Mouse (Mus musculus) liver, embryonic 16.5 days (tissue): ENCODE measurements around the gene Zc3hav1. TPM values are rescaled to one million over a fixed set of nuclear protein-coding genes. Genes with fewer than 3 reads are reported as not detected.

Source experiments
- ATAC-seq: fragments of 200-750 bp; cut with Nextera tagmentation; 2 replicates; pipeline ENCODE4 v1.8.0; 2017; ENCODE audit warnings: low read depth, mild to moderate bottlenecking, moderate number of reproducible peaks, moderate library complexity
- H3K27ac ChIP-seq: fragments of 300-500 bp; sonication (generic); 2 replicates; pipeline ENCODE4 v1.5.1; 2014; ENCODE audit warnings: mild to moderate bottlenecking, low read length
- H3K27me3 ChIP-seq: fragments of 300-500 bp; sonication (generic); 2 replicates; pipeline ENCODE4 v1.6.1; 2014; ENCODE audit warnings: low read depth, low read length, mixed read lengths; ENCODE audit not compliant: control insufficient read depth, insufficient read depth
- H3K36me3 ChIP-seq: fragments of 300-500 bp; sonication (generic); 2 replicates; pipeline ENCODE4 v1.6.1; 2014; ENCODE audit warnings: mild to moderate bottlenecking; ENCODE audit not compliant: control insufficient read depth, insufficient read depth
- H3K4me1 ChIP-seq: fragments of 300-500 bp; sonication (generic); 2 replicates; pipeline ENCODE4 v1.6.1; 2014; ENCODE audit warnings: low read depth, low read length, mixed read lengths; ENCODE audit not compliant: control insufficient read depth
- H3K4me2 ChIP-seq: fragments of 300-500 bp; sonication (generic); 2 replicates; pipeline ENCODE4 v1.6.1; 2014; ENCODE audit warnings: low read depth, low read length, mixed read lengths
- H3K4me3 ChIP-seq: fragments of 300-500 bp; sonication (generic); 2 replicates; pipeline ENCODE4 v1.5.1; 2014; ENCODE audit warnings: low read depth, mild to moderate bottlenecking, low read length
- H3K9ac ChIP-seq: fragments of 300-500 bp; sonication (generic); 2 replicates; pipeline ENCODE4 v1.6.1; 2014; ENCODE audit warnings: low read depth, low read length
- H3K9me3 ChIP-seq: fragments of 300-500 bp; sonication (generic); replicated peaks from 2 replicates; pipeline ENCODE4 v1.6.1; 2016; ENCODE audit warnings: low read length; ENCODE audit not compliant: control insufficient read depth
- WGBS: fragments of 180-500 bp; shearing (Covaris S2); extraction: QIAGEN DNeasy Blood & Tissue Kit; methylation state at CpG from one replicate; pipeline ENCODE4 v1.1.7; 2014; ENCODE audit not compliant: insufficient replicate concordance; 5-methylcytosine and 5-hydroxymethylcytosine counted together
- polyA plus RNA-seq: library from polyadenylated mRNA; unstranded; fragments of >200 nt; fragmentation: Nextera tagmentation; extraction: Ambion mirVana; gene quantifications from 2 replicates; pipeline ENCODE4 v1.2.1, GENCODE M21; 2015

Zc3hav1 gene
- polyA plus RNA-seq, 1 experiment from 2014 or later = 22.3 TPM

DNA sequence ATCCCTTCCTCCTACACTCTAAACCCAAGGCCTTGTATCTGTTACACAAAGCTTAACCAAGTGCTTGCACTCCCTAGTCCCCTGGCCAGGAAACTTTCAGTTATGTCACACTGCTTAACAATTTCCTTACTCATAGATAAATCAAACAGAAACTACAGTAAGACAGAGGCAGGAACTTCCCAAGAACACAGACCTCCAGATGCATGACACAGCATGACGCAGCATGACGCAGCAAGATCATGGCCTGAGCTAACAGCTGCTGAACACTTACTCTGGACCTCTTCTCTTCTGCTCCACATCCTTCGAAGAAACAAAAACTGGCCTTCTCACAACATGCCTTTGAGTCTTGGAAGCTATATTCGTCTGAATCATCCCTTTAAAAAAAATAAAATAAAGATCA lies 38.4 kb downstream of the Zc3hav1 start:
- H3K36me3 ChIP-seq = peaks cover 90% of the 10 kb centered on the region
- WGBS = 71% methylated on average over 4 of the region's 4 CpGs

DNA sequence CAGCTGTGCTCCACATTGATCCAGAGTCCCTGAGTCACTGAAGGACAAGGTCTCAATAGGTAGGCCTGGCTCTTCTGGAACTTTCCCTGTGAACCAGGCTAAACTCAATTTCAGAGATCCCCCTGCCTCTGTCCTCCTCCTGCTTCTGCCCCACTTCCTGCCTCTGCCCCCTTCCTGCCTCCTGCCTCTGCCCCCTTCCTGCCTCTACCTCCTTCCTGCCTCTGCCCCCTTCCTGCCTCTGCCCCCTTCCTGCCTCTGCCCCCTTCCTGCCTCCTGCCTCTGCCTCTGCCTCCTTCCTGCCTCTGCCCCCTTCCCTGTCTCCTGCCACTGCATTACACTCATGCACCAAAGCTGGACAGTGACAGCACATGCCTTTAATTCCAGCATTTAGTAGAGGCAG lies 44.7 kb downstream of the Zc3hav1 start:
- peaks cover 92% of the 10 kb centered on the region for H3K36me3 ChIP-seq
- H3K9ac ChIP-seq = no peak overlapping the region
- ATAC-seq = no peak
- no peaks in the 10 kb centered on the region for H3K4me1 ChIP-seq
- H3K4me2 ChIP-seq = no peak overlapping the region
- no peak overlapping the region for H3K4me3 ChIP-seq
- no peaks in the 10 kb centered on the region for H3K9me3 ChIP-seq
- H3K27me3 ChIP-seq = no peaks in the 10 kb centered on the region
- H3K27ac ChIP-seq = no peak overlapping the region

More for the DNA sequence above, 38.4 kb downstream of the Zc3hav1 start:
- H3K4me1 ChIP-seq = peaks cover 17% of the 10 kb centered on the region
- H3K9ac ChIP-seq = peak overlapping the region; percentile 59
- H3K9me3 ChIP-seq = no peaks in the 10 kb centered on the region
- peak overlapping the region; percentile 67 for H3K4me2 ChIP-seq
- no peaks in the 10 kb centered on the region for H3K27me3 ChIP-seq
- H3K27ac ChIP-seq = peak overlapping the region; percentile 96
- H3K4me3 ChIP-seq = peak overlapping the region; percentile 43
- ATAC-seq = peak; percentile 90

DNA sequence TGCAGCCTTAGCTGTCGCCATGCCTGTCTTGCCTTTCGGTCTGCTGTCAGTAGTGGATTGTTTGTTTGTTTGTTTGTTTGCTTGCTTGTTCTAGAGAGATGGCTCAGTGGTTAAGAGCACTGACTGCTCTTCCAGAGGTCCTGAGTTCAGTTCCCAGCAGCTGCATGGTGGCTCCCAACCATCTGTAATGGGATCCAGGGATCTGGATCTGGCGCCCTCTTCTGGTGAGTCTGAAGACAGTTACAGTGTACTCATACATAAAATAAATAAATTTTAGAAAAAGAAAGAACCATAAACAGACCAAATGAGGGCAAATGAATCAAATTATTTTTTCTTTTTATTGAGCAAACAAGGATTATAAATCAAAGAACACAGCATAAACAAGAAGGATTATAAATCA lies 49.4 kb downstream of the Zc3hav1 start:
- H3K4me2 ChIP-seq = no peak overlapping the region
- H3K9me3 ChIP-seq = no peaks in the 10 kb centered on the region
- no peaks in the 10 kb centered on the region for H3K4me1 ChIP-seq
- ATAC-seq = no peak
- no peak overlapping the region for H3K4me3 ChIP-seq
- peaks cover 58% of the 10 kb centered on the region for H3K36me3 ChIP-seq
- H3K9ac ChIP-seq = no peak overlapping the region
- no peaks in the 10 kb centered on the region for H3K27me3 ChIP-seq
- H3K27ac ChIP-seq = no peak overlapping the region
- WGBS = 84% methylated on average over 3 of the region's 3 CpGs

DNA sequence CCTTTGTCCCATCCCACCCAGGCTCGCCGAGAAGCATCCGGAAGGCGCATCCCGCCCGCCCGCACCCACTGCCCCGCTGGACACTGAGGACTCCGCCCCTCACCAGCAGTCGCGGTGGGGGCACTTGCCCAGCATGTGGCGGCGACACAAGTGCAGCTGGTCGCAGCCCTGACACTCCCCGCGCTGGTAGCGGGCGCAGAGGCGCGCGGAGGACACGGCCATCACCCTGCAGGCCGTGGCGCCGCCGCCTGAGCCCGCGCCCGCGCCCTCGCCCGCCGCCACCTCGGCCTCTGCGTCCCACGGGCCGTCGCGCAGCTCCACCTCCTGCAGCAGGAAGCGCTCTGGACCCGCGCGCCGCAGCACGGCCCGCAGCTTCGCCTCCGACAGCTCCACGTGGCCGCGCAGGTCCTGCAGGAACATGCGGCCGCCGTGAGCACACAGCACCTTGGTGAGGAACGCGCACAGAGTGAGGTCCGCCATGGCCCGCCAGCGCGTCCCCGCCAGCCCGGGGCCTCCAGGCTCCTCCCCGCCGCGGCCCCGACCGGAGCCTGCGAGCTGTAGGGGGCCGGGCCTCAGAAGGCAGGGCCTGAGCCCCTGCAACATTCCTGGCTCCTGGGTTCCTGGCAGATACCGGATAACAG lies 55.5 kb downstream of the Zc3hav1 start, which contains the start of gene Zc3hav1l:
Gene Zc3hav1l, minus strand, starts transcription at position 499 of the 641 bp plus-strand sequence.
- no peaks in the 10 kb centered on the region for H3K9me3 ChIP-seq
- 0% methylated on average over 70 of the region's 70 CpGs for WGBS
- peak within 1 kb of the TSS; percentile 47; the same call in 1 of the 2 replicates for H3K27ac ChIP-seq
- H3K36me3 ChIP-seq = peaks cover 7% of the 10 kb centered on the region
- H3K4me1 ChIP-seq = peaks cover 13% of the 10 kb centered on the region
- H3K9ac ChIP-seq = peak within 1 kb of the TSS; percentile 74
- ATAC-seq = peak; percentile 90
- H3K4me2 ChIP-seq = peak within 1 kb of the TSS; percentile 84
- H3K4me3 ChIP-seq = peak within 1 kb of the TSS; percentile 75
- no peaks in the 10 kb centered on the region for H3K27me3 ChIP-seq

DNA sequence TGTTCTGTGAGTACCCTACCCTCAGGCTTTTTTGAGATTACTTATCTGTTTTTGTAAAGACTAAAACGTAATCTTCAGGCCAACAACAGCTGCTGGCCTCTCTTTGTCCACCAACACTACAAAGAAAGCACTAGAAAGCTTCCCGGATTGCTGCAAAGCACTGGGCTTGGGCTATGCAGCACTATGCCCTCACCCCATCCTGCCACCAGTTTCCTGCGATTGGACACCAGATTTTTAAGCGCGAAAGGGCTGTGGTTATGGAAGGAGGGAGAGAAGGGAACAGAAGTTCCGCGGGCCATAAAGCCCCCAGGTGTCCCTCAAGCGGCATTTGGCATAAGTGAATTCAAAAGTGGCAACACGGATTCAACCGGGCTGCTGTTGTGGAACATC lies 56.2 kb downstream of the Zc3hav1 start:
- ATAC-seq = no peak; the same call in 1 of the 2 replicates
- peaks cover 13% of the 10 kb centered on the region for H3K4me1 ChIP-seq
- peak overlapping the region; percentile 84 for H3K4me2 ChIP-seq
- peak overlapping the region; percentile 75 for H3K4me3 ChIP-seq
- peak overlapping the region; percentile 74 for H3K9ac ChIP-seq
- H3K27ac ChIP-seq = no peak overlapping the region
- H3K9me3 ChIP-seq = no peaks in the 10 kb centered on the region
- no peaks in the 10 kb centered on the region for H3K27me3 ChIP-seq
- peaks cover 5% of the 10 kb centered on the region for H3K36me3 ChIP-seq
- under 1% methylated on average over 10 of the region's 10 CpGs for WGBS

DNA sequence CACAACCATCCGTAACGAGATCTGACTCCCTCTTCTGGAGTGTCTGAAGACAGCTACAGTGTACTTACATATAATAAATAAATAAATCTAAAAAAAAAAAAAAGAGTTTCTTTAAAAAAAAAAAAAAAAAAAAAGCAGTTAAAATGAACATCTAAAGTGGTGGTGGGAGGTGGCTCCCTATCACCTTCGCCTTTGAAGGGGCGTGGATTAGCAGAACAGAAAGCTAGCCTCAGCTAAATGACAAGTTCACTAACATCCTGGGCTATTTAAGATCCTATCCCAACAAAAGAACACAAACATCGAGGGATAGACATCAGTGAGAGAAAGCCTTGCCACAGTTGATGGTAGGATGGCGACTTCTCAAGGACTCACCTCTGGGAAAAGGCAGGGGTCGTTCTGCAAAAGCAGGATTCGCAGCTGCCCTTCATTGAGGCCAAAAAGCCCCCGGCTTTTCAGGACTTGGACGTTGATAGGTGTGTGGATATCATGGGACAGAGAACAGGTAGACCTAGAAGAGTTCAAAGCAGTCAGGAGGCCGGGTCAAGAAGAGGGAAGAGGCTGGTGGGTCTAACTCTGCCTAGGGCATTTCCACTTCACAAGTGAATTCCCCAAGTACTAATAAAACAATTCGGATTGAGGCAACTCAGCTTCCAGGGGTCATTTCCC lies 56.7 kb downstream of the Zc3hav1 start:
- peak overlapping the region; percentile 74; the same call in 1 of the 2 replicates for H3K9ac ChIP-seq
- 52% methylated on average over 12 of the region's 12 CpGs for WGBS
- ATAC-seq = no peak
- H3K4me2 ChIP-seq = peak overlapping the region; percentile 84
- peaks cover 13% of the 10 kb centered on the region for H3K4me1 ChIP-seq
- no peaks in the 10 kb centered on the region for H3K27me3 ChIP-seq
- peak overlapping the region; percentile 75 for H3K4me3 ChIP-seq
- H3K36me3 ChIP-seq = peaks cover 5% of the 10 kb centered on the region
- no peak overlapping the region for H3K27ac ChIP-seq
- no peaks in the 10 kb centered on the region for H3K9me3 ChIP-seq

DNA sequence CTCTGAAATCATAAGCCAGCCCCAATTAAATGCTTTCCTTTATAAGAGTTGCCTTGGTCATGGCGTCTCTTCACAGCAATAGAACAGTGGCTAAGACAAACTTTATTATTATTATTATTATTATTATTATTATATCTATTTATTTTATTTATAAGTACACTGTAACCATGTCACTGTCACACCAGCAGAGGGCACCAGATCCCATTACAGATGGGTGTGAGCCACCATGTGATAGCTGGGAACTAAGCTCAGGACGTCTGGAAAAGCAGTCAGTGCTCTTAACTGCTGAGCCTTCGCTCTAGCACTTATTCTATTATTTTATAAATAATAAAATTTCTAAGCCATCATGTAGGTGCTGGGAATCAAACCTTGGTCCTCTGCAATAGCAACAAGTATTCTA lies 60.7 kb downstream of the Zc3hav1 start:
- H3K4me3 ChIP-seq = no peak overlapping the region
- H3K4me1 ChIP-seq = peaks cover 7% of the 10 kb centered on the region
- H3K27ac ChIP-seq = no peak overlapping the region
- H3K27me3 ChIP-seq = no peaks in the 10 kb centered on the region
- H3K9me3 ChIP-seq = no peaks in the 10 kb centered on the region
- ATAC-seq = no peak
- peaks cover 5% of the 10 kb centered on the region for H3K36me3 ChIP-seq
- no peak overlapping the region for H3K4me2 ChIP-seq
- 57% methylated on average over 3 of the region's 3 CpGs for WGBS
- H3K9ac ChIP-seq = no peak overlapping the region

DNA sequence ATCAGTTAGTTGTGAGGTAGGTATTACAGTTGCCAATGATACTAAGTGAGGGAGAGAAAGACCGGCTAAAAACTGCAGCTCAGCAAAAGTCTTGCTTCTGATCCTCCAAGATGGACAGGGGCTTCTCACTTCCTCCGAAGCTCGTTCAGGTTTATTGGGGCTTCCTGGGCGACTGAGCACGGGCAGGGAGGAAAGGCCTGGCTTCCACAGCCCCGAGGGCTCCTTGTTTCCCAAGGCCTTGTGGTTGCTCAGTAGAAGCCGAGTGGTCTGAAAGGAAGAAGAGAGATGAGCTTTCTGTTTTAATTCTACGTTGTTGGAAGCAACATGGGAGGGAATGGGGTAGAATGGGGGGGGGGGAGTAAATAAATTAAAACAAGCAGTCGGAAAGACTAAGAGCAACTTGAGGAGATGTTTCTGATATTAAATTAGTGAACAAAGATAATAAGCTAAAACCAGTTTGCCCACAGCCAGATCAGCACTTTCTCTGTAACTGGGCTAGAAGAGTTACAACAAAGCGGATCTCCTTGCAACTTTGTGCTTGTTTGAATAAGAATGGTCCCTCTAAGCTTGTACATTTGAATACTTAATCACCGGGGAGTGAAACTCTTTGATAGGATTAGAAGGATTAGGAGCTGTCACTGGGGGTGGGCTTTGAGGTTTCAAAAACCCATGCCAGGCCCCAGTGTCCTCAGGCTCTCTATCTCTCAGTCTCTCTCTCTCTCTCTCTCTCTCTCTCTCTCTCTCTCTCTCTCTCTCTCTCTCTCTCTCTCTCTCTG lies 61.3 kb downstream of the Zc3hav1 start:
- no peaks in the 10 kb centered on the region for H3K27me3 ChIP-seq
- no peak for ATAC-seq
- peaks cover 5% of the 10 kb centered on the region for H3K36me3 ChIP-seq
- H3K4me3 ChIP-seq = no peak overlapping the region
- no peak overlapping the region for H3K27ac ChIP-seq
- H3K9me3 ChIP-seq = no peaks in the 10 kb centered on the region
- 68% methylated on average over 11 of the region's 11 CpGs for WGBS
- no peak overlapping the region for H3K9ac ChIP-seq
- no peak overlapping the region for H3K4me2 ChIP-seq
- peaks cover 4% of the 10 kb centered on the region for H3K4me1 ChIP-seq

DNA sequence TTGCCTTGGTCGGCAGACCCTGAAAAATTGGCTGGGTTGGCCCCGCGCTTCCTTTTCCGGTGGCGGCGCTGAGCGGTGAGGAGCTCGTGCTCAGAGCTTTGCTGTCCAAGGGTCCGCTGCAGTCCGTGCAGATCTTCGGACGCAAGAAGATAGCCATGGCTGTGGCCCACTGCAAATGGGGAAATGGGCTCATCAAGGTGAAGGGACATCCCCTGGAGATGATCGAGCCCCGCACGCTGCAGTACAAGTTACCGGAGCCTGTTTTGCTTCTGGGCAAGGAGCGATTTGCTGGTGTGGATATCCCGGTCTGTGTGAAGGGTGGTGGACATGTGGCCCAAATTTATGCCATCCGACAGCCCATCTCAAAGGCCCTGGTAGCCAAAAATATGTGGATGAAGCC lies 70.0 kb downstream of the Zc3hav1 start:
- no peaks in the 10 kb centered on the region for H3K27me3 ChIP-seq
- no peak overlapping the region for H3K9ac ChIP-seq
- no peak overlapping the region for H3K4me3 ChIP-seq
- peaks cover 3% of the 10 kb centered on the region for H3K36me3 ChIP-seq
- no peak overlapping the region for H3K4me2 ChIP-seq
- 89% methylated on average over 19 of the region's 19 CpGs for WGBS
- no peaks in the 10 kb centered on the region for H3K4me1 ChIP-seq
- ATAC-seq = no peak
- no peaks in the 10 kb centered on the region for H3K9me3 ChIP-seq
- H3K27ac ChIP-seq = no peak overlapping the region
